Mouse (Mus musculus): ENCODE measurements around the gene Cotl1.

The Cotl1 gene

GRCm38 (mm10) chr8:119825950-119826730 is 14.2 kb downstream of the Cotl1 start:
- in situ Hi-C loops (cut with MboI; ENCODE audit: low pct_unique_long_range_greater_than_20kb in 1 of 2, low sequenced_read_pairs in 2 of 2, unreplicated experiment in 1 of 2), result no loop called here

- in situ Hi-C loops (cut with MboI; ENCODE audit: low pct_unique_long_range_greater_than_20kb in 1 of 2, low sequenced_read_pairs in 2 of 2, unreplicated experiment in 1 of 2), result no loop called here
Measured at GRCm38 (mm10) chr8:119824809-119825273, 15.5 kb downstream of the Cotl1 start.

- in situ Hi-C loops (cut with MboI; ENCODE audit: low pct_unique_long_range_greater_than_20kb in 1 of 2, low sequenced_read_pairs in 2 of 2, unreplicated experiment in 1 of 2), result no loop called here
Measured at GRCm38 (mm10) chr8:119824100-119824499, 16.2 kb downstream of the Cotl1 start.

DNA sequence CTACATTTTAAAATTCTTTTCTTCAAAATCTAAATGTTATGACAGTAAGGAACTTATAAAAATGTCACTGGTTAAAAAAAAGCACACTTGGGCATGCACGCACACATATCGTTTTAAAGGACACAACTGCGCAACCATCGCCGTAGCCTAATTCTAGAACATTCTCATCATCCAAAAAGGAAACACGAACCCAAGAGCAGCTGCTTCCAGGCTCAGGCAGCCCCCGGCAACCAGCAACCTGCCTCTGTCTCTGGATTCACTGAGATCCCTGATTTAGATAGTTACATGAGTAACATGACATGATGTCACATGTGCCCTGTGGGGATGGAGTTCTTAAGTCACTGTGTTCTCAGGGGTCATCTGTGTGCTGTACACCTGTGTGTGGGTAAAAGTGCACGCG is 17.1 kb downstream of the Cotl1 start:
- in situ Hi-C loops (cut with MboI; ENCODE audit: low pct_unique_long_range_greater_than_20kb in 1 of 2, low sequenced_read_pairs in 2 of 2, unreplicated experiment in 1 of 2), result no loop called here

DNA sequence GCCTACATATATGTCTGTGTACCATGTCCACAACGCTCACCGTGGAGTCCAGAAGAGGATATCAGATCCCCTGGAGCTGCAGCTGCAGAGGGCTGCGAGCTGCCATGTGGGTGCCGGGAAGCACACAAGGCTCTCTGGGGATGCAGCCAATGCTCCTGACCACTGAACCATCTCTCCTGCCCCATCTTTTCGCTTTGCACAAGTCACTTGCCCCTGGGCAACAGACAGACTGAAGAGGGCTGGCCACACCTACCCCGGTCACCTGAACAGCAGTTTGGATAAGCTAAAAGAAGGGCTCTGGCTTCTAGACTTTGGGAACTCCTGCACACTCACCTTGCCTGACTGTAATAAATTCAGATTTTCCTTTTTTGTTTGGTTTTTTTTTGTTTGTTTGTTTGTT is 18.7 kb downstream of the Cotl1 start:
- in situ Hi-C loops (cut with MboI; ENCODE audit: low pct_unique_long_range_greater_than_20kb in 1 of 2, low sequenced_read_pairs in 2 of 2, unreplicated experiment in 1 of 2), result no loop called here

DNA sequence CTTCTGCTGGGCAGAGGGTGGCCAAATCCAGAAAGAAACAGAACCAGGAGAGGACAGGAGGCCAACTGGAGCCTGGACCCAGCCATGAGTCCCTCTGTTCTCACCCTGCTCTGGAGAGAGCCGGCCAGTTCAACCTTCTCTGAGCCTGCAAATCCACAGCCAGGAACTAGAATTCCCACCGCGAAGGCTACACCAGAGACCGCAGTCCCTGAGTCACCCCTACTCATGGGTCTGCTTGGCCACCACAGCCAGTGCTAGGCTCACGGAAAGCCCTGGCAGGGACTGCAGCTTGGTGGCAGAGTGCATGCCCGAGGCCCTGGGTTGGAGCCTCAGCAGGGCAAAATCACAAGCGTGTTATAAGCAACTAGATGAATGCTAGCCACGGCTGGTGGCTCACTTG is 20.4 kb downstream of the Cotl1 start:
- in situ Hi-C loops (cut with MboI; ENCODE audit: low pct_unique_long_range_greater_than_20kb in 1 of 2, low sequenced_read_pairs in 2 of 2, unreplicated experiment in 1 of 2), result no loop called here

GRCm38 (mm10) chr8:119819316-119819715 is 21.0 kb downstream of the Cotl1 start:
- in situ Hi-C loops (cut with MboI; ENCODE audit: low pct_unique_long_range_greater_than_20kb in 1 of 2, low sequenced_read_pairs in 2 of 2, unreplicated experiment in 1 of 2), result no loop called here

- in situ Hi-C loops (cut with MboI; ENCODE audit: low pct_unique_long_range_greater_than_20kb in 1 of 2, low sequenced_read_pairs in 2 of 2, unreplicated experiment in 1 of 2), result no loop called here
Measured at GRCm38 (mm10) chr8:119817446-119817845, 22.9 kb downstream of the Cotl1 start.

- in situ Hi-C loops (cut with MboI; ENCODE audit: low pct_unique_long_range_greater_than_20kb in 1 of 2, low sequenced_read_pairs in 2 of 2, unreplicated experiment in 1 of 2), result no loop called here
Measured at GRCm38 (mm10) chr8:119816219-119816618, 24.1 kb downstream of the Cotl1 start.

- in situ Hi-C loops (cut with MboI; ENCODE audit: low pct_unique_long_range_greater_than_20kb in 1 of 2, low sequenced_read_pairs in 2 of 2, unreplicated experiment in 1 of 2), result no loop called here
Measured at GRCm38 (mm10) chr8:119812650-119813431, 27.5 kb downstream of the Cotl1 start.

GRCm38 (mm10) chr8:119811925-119812324 is 28.4 kb downstream of the Cotl1 start:
- in situ Hi-C loops (cut with MboI; ENCODE audit: low pct_unique_long_range_greater_than_20kb in 1 of 2, low sequenced_read_pairs in 2 of 2, unreplicated experiment in 1 of 2), result no loop called here

DNA sequence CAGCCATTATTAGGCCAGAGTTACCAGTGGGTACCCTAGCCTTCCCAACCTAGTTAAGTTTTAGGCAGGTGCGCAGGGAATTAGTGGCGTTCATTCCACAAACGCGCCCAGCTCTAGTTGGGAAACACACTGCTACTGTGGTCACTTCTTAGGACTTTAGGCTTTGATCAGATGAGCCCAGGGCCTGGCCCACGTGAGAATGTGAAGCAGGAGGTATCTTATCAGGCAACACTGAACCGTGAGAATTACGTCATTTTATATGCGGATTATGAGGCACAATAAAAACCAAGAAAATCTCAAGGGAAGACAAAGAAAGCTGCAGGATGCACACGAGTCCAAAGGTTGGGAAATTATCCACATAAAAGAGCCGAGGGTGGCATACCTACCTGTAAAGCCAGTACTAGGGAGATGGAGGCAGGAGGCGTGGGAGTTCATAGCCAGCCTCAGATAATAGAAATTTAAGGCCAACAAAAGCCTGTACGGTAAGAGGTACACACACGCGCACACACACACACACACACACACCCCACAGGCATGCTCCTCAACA is 29.3 kb downstream of the Cotl1 start:
- in situ Hi-C loops (cut with MboI; ENCODE audit: low pct_unique_long_range_greater_than_20kb in 1 of 2, low sequenced_read_pairs in 2 of 2, unreplicated experiment in 1 of 2), result no loop called here

- in situ Hi-C loops (cut with MboI; ENCODE audit: low pct_unique_long_range_greater_than_20kb in 1 of 2, low sequenced_read_pairs in 2 of 2, unreplicated experiment in 1 of 2), result no loop called here
Measured at GRCm38 (mm10) chr8:119810127-119810868, 30.0 kb downstream of the Cotl1 start.

DNA sequence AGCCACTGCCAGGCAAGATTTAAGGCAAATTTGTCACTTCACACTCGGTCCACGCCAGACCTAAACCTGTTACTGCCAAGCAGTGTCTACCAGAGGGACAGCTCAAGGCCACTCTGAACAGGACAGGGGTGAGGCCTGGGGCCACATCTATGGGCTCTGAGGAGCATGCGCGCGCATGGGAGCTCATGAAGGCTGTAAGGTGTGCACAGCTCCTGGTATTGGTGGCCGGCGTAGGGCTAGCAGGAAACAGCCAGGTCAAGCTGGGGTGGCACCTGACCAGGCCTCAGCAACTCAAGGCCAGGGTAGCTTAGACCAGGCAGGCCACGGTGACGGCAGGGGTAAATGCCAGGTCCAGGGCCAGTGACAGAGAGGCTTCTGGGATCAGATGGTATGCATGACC is 30.7 kb downstream of the Cotl1 start:
- in situ Hi-C loops (cut with MboI; ENCODE audit: low pct_unique_long_range_greater_than_20kb in 1 of 2, low sequenced_read_pairs in 2 of 2, unreplicated experiment in 1 of 2), result no loop called here

DNA sequence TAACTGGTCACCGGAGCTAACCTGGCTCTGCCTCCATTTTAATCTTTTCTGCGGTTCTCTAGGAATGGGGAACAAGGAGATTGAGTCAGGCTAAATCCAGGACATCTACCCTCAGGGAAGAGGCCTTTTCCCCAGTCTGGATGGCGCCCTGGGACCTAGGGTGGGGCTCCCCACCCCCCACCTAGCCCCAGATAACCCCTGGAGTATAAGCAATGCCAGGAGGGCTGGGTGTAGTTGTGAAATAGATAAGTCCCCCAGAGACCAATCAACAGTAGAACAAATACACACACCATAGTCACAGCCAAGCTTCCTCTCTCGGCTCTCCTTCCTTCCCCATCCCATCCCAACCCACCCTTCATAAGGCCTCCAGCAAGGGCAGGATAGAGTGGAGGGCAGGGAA is 32.7 kb downstream of the Cotl1 start:
- in situ Hi-C loops (cut with MboI; ENCODE audit: low pct_unique_long_range_greater_than_20kb in 1 of 2, low sequenced_read_pairs in 2 of 2, unreplicated experiment in 1 of 2), result no loop called here

DNA sequence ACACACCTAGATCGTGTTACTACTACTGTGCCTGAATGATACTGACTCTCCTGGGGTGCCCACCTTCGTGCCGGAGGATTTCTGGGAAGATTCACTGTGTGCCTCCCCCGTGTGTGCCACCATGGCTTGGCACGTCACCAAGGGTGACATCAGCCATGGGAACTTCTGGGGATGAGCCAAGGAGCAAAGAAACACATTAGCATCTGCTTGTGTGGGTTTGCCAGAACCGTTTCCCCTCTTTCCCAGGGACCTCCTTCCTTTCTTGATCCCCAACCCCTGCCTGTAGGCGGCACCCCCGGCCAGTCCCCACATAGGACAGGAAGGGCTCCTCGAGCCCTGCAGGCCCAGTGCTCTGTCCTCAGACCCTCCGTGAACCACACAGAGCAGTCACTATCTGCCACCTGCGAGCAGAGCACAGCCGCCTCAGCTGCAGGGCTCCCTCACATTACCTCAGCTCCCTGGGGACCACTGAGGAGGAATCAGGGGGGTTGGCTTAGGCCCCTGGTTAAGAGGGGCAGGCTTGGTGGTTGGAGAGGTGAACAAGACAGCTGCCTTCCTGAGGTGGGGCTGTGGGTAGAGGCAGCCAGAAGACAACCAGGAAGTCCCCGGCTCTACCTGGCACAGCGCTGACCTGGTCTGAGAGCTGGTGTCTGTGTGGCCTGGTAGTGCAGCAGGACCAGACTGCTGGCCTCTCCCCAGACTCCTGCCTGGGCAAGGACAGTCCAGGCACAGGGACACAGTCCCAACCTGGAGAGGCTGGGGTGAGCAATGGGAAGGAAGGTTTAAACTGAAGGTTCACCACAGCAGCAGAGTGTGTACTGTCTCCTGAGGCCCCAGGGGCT is 33.7 kb downstream of the Cotl1 start:
- in situ Hi-C loops (cut with MboI; ENCODE audit: low pct_unique_long_range_greater_than_20kb in 1 of 2, low sequenced_read_pairs in 2 of 2, unreplicated experiment in 1 of 2), result no loop called here

DNA sequence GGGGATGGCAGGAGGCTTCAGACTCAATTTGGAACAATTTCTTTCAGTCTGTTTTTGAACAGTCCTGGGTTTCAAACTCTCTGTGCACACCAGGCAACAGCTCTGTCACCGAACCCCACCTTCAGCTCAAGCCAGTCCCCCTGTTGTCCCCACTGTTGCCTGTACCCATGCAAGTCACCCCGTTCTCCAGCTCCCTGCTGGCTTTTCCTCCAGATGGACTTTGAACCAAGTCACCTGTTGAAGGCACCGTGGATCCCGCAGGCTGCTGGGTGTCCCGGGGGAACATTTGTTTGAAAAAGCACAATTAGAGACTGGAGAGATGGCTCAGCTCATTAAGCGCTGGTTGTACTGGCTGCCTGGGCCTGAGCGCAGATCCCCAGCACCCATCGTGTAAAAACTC is 35.1 kb downstream of the Cotl1 start:
- in situ Hi-C loops (cut with MboI; ENCODE audit: low pct_unique_long_range_greater_than_20kb in 1 of 2, low sequenced_read_pairs in 2 of 2, unreplicated experiment in 1 of 2), result no loop called here

GRCm38 (mm10) chr8:119802592-119802991 is 37.8 kb downstream of the Cotl1 start:
- in situ Hi-C loops (cut with MboI; ENCODE audit: low pct_unique_long_range_greater_than_20kb in 1 of 2, low sequenced_read_pairs in 2 of 2, unreplicated experiment in 1 of 2), result no loop called here

All from mouse embryonic stem cell (cell line).